Mouse (Mus musculus) kidney, adult 2 months (tissue): ENCODE measurements at regions not wholly inside any gene's neighbourhood (a gene's known extent, or its start where the extent isn't known, plus 50 kb on each side); places are given as distances from the start of the nearest gene placed in this dataset.

Source experiments
- DNase-seq: peaks from one replicate; pipeline ENCODE4 v3.0.0; 2021
- H3K27ac ChIP-seq: fragments of 200-500 bp; 2 replicates; pipeline ENCODE4 v1.5.1; 2012; ENCODE audit warnings: low read depth, low read length, control low read depth, inconsistent platforms; ENCODE audit not compliant: insufficient read depth
- H3K27me3 ChIP-seq: fragments of 200-500 bp; replicated peaks from 2 replicates; pipeline ENCODE4 v1.6.1; 2012; ENCODE audit warnings: mild to moderate bottlenecking, moderate library complexity, low read length, inconsistent platforms; ENCODE audit not compliant: control insufficient read depth, insufficient read depth
- H3K36me3 ChIP-seq: fragments of 200-500 bp; 2 replicates; pipeline ENCODE4 v1.6.1; 2012; ENCODE audit warnings: mild to moderate bottlenecking, moderate library complexity, low read length, inconsistent platforms; ENCODE audit not compliant: control insufficient read depth, insufficient read depth
- H3K4me1 ChIP-seq: fragments of 200-500 bp; 2 replicates; pipeline ENCODE4 v1.6.1; 2011; ENCODE audit warnings: low read length; ENCODE audit not compliant: control insufficient read depth, insufficient read depth
- H3K4me3 ChIP-seq: fragments of 200-500 bp; 2 replicates; pipeline ENCODE4 v1.5.1; 2011; ENCODE audit warnings: mild to moderate bottlenecking, low read depth, low read length, control low read depth; ENCODE audit not compliant: insufficient read depth
- CTCF ChIP-seq: fragments of 200-500 bp; conservative IDR thresholded peaks from 2 replicates; pipeline ENCODE4 v1.5.1; 2011; ENCODE audit warnings: low read depth, mild to moderate bottlenecking, control low read depth, low read length, moderate library complexity, mixed read lengths; ENCODE audit not compliant: insufficient read depth, insufficient read length
- POLR2A ChIP-seq: fragments of 200-500 bp; IDR thresholded peaks from one replicate; pipeline ENCODE4 v1.6.1; 2011; ENCODE audit warnings: low read depth, low read length, control low read depth
- WGBS: fragments of 180-500 bp; shearing (Covaris S2); methylation state at CpG from one replicate; pipeline ENCODE4 v1.1.7; 2018; 5-methylcytosine and 5-hydroxymethylcytosine counted together

GRCm38 (mm10) chr1:77617490-77617889 lies 102.6 kb upstream of the Epha4 start:
- Histone ChIP-seq H3K36me3 (no peaks in the 10 kb centered on the region), H3K4me1 (no peaks in the 10 kb centered on the region), H3K27me3 (no peaks in the 10 kb centered on the region), H3K4me3 (no peak overlapping the region), H3K27ac (no peak overlapping the region)
- WGBS, result 62% methylated on average over 8 of the region's 8 CpGs
- no peak for TF ChIP-seq CTCF
- DNase-seq, result no peak

GRCm38 (mm10) chr1:77600509-77600908 lies 85.6 kb upstream of the Epha4 start:
- TF ChIP-seq CTCF, result no peak
- no peak for TF ChIP-seq POLR2A
- Histone ChIP-seq H3K27me3 (no peaks in the 10 kb centered on the region), H3K4me3 (no peak overlapping the region), H3K4me1 (no peaks in the 10 kb centered on the region), H3K27ac (no peak overlapping the region), H3K36me3 (no peaks in the 10 kb centered on the region)
- DNase-seq, result no peak
- 83% methylated on average over 5 of the region's 5 CpGs for WGBS

- H3K36me3 ChIP-seq, result no peaks in the 10 kb centered on the region
- DNase-seq, result no peak
- H3K27ac ChIP-seq, result no peak overlapping the region
- no peaks in the 10 kb centered on the region for H3K27me3 ChIP-seq
- no peak overlapping the region for H3K4me3 ChIP-seq
- 84% methylated on average over 4 of the region's 4 CpGs for WGBS
- no peaks in the 10 kb centered on the region for H3K4me1 ChIP-seq
- TF ChIP-seq POLR2A (no peak), CTCF (no peak)
Measured at GRCm38 (mm10) chr1:77592649-77593048, 77.8 kb upstream of the Epha4 start.

GRCm38 (mm10) chr1:77592248-77592647 lies 77.4 kb upstream of the Epha4 start:
- no peaks in the 10 kb centered on the region for H3K27me3 ChIP-seq
- no peaks in the 10 kb centered on the region for H3K36me3 ChIP-seq
- no peak for TF ChIP-seq CTCF
- TF ChIP-seq POLR2A, result no peak
- H3K27ac ChIP-seq, result no peak overlapping the region
- WGBS, result 84% methylated on average over 7 of the region's 7 CpGs
- no peaks in the 10 kb centered on the region for H3K4me1 ChIP-seq
- H3K4me3 ChIP-seq, result no peak overlapping the region
- no peak for DNase-seq

- 95% methylated on average over 3 of the region's 3 CpGs for WGBS
- Histone ChIP-seq H3K36me3 (no peaks in the 10 kb centered on the region), H3K4me3 (no peak overlapping the region), H3K27me3 (no peaks in the 10 kb centered on the region), H3K27ac (no peak overlapping the region), H3K4me1 (no peaks in the 10 kb centered on the region)
- DNase-seq, result no peak
- no peak for TF ChIP-seq CTCF
- no peak for TF ChIP-seq POLR2A
Measured at GRCm38 (mm10) chr1:77589423-77589822, 74.5 kb upstream of the Epha4 start.

GRCm38 (mm10) chr1:77585520-77585919 lies 70.6 kb upstream of the Epha4 start:
- TF ChIP-seq POLR2A (no peak), CTCF (no peak)
- no peak overlapping the region for H3K4me3 ChIP-seq
- no peaks in the 10 kb centered on the region for H3K27me3 ChIP-seq
- no peaks in the 10 kb centered on the region for H3K36me3 ChIP-seq
- H3K27ac ChIP-seq, result no peak overlapping the region
- no peak for DNase-seq
- 74% methylated on average over 3 of the region's 3 CpGs for WGBS
- no peaks in the 10 kb centered on the region for H3K4me1 ChIP-seq

GRCm38 (mm10) chr1:77568081-77568480 lies 53.2 kb upstream of the Epha4 start:
- WGBS, result 86% methylated on average over 6 of the region's 6 CpGs
- TF ChIP-seq POLR2A, result no peak
- TF ChIP-seq CTCF, result no peak
- H3K4me3 ChIP-seq, result no peak overlapping the region
- no peaks in the 10 kb centered on the region for H3K4me1 ChIP-seq
- H3K36me3 ChIP-seq, result no peaks in the 10 kb centered on the region
- H3K27ac ChIP-seq, result no peak overlapping the region
- H3K27me3 ChIP-seq, result no peaks in the 10 kb centered on the region
- DNase-seq, result no peak

GRCm38 (mm10) chr1:77567657-77568056 lies 52.8 kb upstream of the Epha4 start:
- Histone ChIP-seq H3K4me3 (no peak overlapping the region), H3K27me3 (no peaks in the 10 kb centered on the region), H3K36me3 (no peaks in the 10 kb centered on the region), H3K27ac (no peak overlapping the region), H3K4me1 (no peaks in the 10 kb centered on the region)
- TF ChIP-seq POLR2A (no peak), CTCF (no peak)
- DNase-seq, result no peak
- 72% methylated on average over 7 of the region's 7 CpGs for WGBS
